Mouse (Mus musculus): ENCODE measurements around the gene Klf4.

- no peak for TF ChIP-seq CTCF (IDR thresholded peaks at IDR 0.05; ENCODE audit: low read depth, low read length)
- TF ChIP-seq GATA2 (IDR thresholded peaks at IDR 0.05; ENCODE audit: borderline replicate concordance, low read depth, low read length), result no peak
- no peak for TF ChIP-seq GATA1 (IDR thresholded peaks at IDR 0.05; ENCODE audit: borderline replicate concordance, low read length)
These were observed 9.0 kb upstream of the Klf4 start for GRCm38 (mm10) chr4:55541221-55541620.
